ENCODE assay signal across 20 mouse cellular contexts in genomic region chr17:28047520-28047919, GRCm38 (mm10). TPM values are rescaled to one million over a fixed set of nuclear protein-coding genes. Genes with fewer than 3 reads are reported as not detected.
DNase-seq lines count a peak whose midpoint lies in the region; ATAC-seq and TF ChIP-seq lines count a peak whose summit lies in the region.
"Had no signal": no experiment of that assay in that cellular context is flagged by ENCODE, and none has a peak within 500 bp of the region (broad histone marks: within the 10 kb centered on the region; RNA-seq: fewer than 3 reads in every experiment).

No protein-coding gene starts in this region.

- no peak for TF ChIP-seq POLR2A in heart, adult 2 months (IDR thresholded peaks at IDR 0.05; ENCODE audit: insufficient read depth, low read depth, low read length)

- 0 out of 2 replicates have a peak overlapping the region, but pooled peaks have one; percentile 19 for H3K27ac ChIP-seq in heart, embryonic 10.5 days
- no peak overlapping the region for H3K27ac ChIP-seq in heart, adult 2 months
- 0 out of 2 replicates have a peak overlapping the region, but pooled peaks have one; percentile 26 for H3K27ac ChIP-seq in hindbrain, embryonic 13.5 days
- no peak overlapping the region for H3K27ac ChIP-seq in hindbrain, embryonic 16.5 days (ENCODE audit: low read depth, low read length)
- H3K27ac ChIP-seq in midbrain, embryonic 10.5 days (replicated peaks): peak overlapping the region; percentile 14; the same call in 1 of the 2 replicates
- no peak overlapping the region for H3K27ac ChIP-seq in midbrain, embryonic 14.5 days (replicated peaks; ENCODE audit: low read depth, low read length)
- H3K27ac ChIP-seq: embryonic facial prominence, embryonic 13.5 days; embryonic facial prominence, embryonic 15.5 days had no signal

- H3K79me2 ChIP-seq in heart, adult 2 months (replicated peaks; ENCODE audit: control insufficient read depth, insufficient read depth, low read length): no peaks in the 10 kb centered on the region

- TF ChIP-seq EP300 in heart, adult 2 months (IDR thresholded peaks at IDR 0.05; ENCODE audit: insufficient read depth, low read depth, low read length): no peak

- no peak overlapping the region for H3K9ac ChIP-seq in heart, adult 2 months (ENCODE audit: low read depth, low read length)
- no peak overlapping the region for H3K9ac ChIP-seq in hindbrain, embryonic 13.5 days
- H3K9ac ChIP-seq in hindbrain, embryonic 16.5 days (ENCODE audit: low read depth, low read length): no peak overlapping the region
- H3K9ac ChIP-seq in midbrain, embryonic 14.5 days (replicated peaks; ENCODE audit: low read length): no peak overlapping the region
- H3K9ac ChIP-seq: embryonic facial prominence, embryonic 13.5 days; embryonic facial prominence, embryonic 15.5 days had no signal

- H3K4me3 ChIP-seq in heart, embryonic 10.5 days: no peak overlapping the region
- H3K4me3 ChIP-seq in heart, adult 2 months: no peak overlapping the region
- H3K4me3 ChIP-seq in hindbrain, embryonic 13.5 days: no peak overlapping the region
- H3K4me3 ChIP-seq in hindbrain, embryonic 16.5 days (ENCODE audit: low read length): no peak overlapping the region
- H3K4me3 ChIP-seq in midbrain, embryonic 10.5 days: no peak overlapping the region
- H3K4me3 ChIP-seq in midbrain, embryonic 14.5 days (replicated peaks; ENCODE audit: low read depth, low read length): no peak overlapping the region
- H3K4me3 ChIP-seq: embryonic facial prominence, embryonic 13.5 days; embryonic facial prominence, embryonic 15.5 days; erythroblast, embryonic 14.5 days had no signal

- peaks cover 12% of the 10 kb centered on the region for H3K4me1 ChIP-seq in heart, embryonic 10.5 days
- peaks cover 2% of the 10 kb centered on the region; the same call in 1 of the 2 replicates for H3K4me1 ChIP-seq in heart, adult 2 months (ENCODE audit: control insufficient read depth, insufficient read depth, low read length)
- peaks cover 54% of the 10 kb centered on the region for H3K4me1 ChIP-seq in hindbrain, embryonic 13.5 days (replicated peaks)
- peaks cover 10% of the 10 kb centered on the region for H3K4me1 ChIP-seq in hindbrain, embryonic 16.5 days (ENCODE audit: control insufficient read depth, insufficient read depth, low read depth, low read length)
- H3K4me1 ChIP-seq in midbrain, embryonic 10.5 days: peaks cover 12% of the 10 kb centered on the region
- peaks cover 8% of the 10 kb centered on the region for H3K4me1 ChIP-seq in midbrain, embryonic 14.5 days (ENCODE audit: control insufficient read depth, insufficient read depth, low read length)

- no peak overlapping the region for H3K4me2 ChIP-seq in hindbrain, embryonic 13.5 days
- no peak overlapping the region for H3K4me2 ChIP-seq in hindbrain, embryonic 16.5 days (ENCODE audit: low read length)
- no peak overlapping the region for H3K4me2 ChIP-seq in midbrain, embryonic 14.5 days (ENCODE audit: low read length)
- H3K4me2 ChIP-seq: embryonic facial prominence, embryonic 13.5 days; embryonic facial prominence, embryonic 15.5 days had no signal

- no peaks in the 10 kb centered on the region for H3K27me3 ChIP-seq in heart, embryonic 10.5 days (ENCODE audit: insufficient read depth, poor library complexity, severe bottlenecking)
- no peaks in the 10 kb centered on the region for H3K27me3 ChIP-seq in heart, adult 2 months (ENCODE audit: control insufficient read depth, insufficient read depth, low read length)
- no peaks in the 10 kb centered on the region for H3K27me3 ChIP-seq in hindbrain, embryonic 13.5 days
- no peaks in the 10 kb centered on the region for H3K27me3 ChIP-seq in hindbrain, embryonic 16.5 days (replicated peaks; ENCODE audit: control insufficient read depth, insufficient read depth, low read length)
- H3K27me3 ChIP-seq in midbrain, embryonic 10.5 days (ENCODE audit: low read depth, poor library complexity, severe bottlenecking): no peaks in the 10 kb centered on the region
- no peaks in the 10 kb centered on the region for H3K27me3 ChIP-seq in midbrain, embryonic 14.5 days (ENCODE audit: control insufficient read depth, insufficient read depth, low read length)
- H3K27me3 ChIP-seq: embryonic facial prominence, embryonic 13.5 days; embryonic facial prominence, embryonic 15.5 days had no signal

- no peak for ATAC-seq in hindbrain, embryonic 13.5 days (ENCODE audit: low FRiP score)
- ATAC-seq in hindbrain, embryonic 16.5 days: no peak
- ATAC-seq in midbrain, embryonic 14.5 days (ENCODE audit: low FRiP score, low TSS enrichment): no peak
- ATAC-seq: forebrain, embryonic 16.5 days had no signal

- DNase-seq in heart, embryonic 10.5 days (ENCODE audit: low spot score): no peak
- no peak for DNase-seq in heart, adult 2 months
- DNase-seq in midbrain, embryonic 10.5 days (ENCODE audit: low spot score): no peak
- DNase-seq in midbrain, embryonic 14.5 days: no peak
- DNase-seq: adrenal gland, adult 2 months; adrenal gland, postnatal 10 days; adrenal gland, postnatal 25 days; cerebellum, adult 11 months; cerebellum, adult 18-20 months; cerebellum, adult 8-10 months; cerebellum, adult 9-11 months; cerebellum, postnatal 36 days; embryo, embryonic 11 days had no signal

- 79% methylated on average over 5 of the region's 5 CpGs for WGBS in heart, embryonic 10.5 days
- WGBS in heart, adult 2 months: 68% methylated on average over 5 of the region's 5 CpGs
- 78% methylated on average over 5 of the region's 5 CpGs for WGBS in hindbrain, embryonic 13.5 days
- 74% methylated on average over 5 of the region's 5 CpGs for WGBS in hindbrain, embryonic 16.5 days
- WGBS in midbrain, embryonic 10.5 days: 78% methylated on average over 5 of the region's 5 CpGs
- WGBS in midbrain, embryonic 14.5 days: 80% methylated on average over 5 of the region's 5 CpGs

- intact Hi-C loops in heart, adult 2 months (cut with DNase I): no loop called here

- peaks cover 42% of the 10 kb centered on the region for H3K36me3 ChIP-seq in heart, embryonic 10.5 days
- no peaks in the 10 kb centered on the region for H3K36me3 ChIP-seq in heart, adult 2 months (ENCODE audit: control insufficient read depth, insufficient read depth, low read length)
- peaks cover 49% of the 10 kb centered on the region for H3K36me3 ChIP-seq in hindbrain, embryonic 13.5 days
- H3K36me3 ChIP-seq in hindbrain, embryonic 16.5 days (ENCODE audit: control insufficient read depth, insufficient read depth, low read length): peaks cover 6% of the 10 kb centered on the region; the same call in 1 of the 2 replicates
- H3K36me3 ChIP-seq in midbrain, embryonic 10.5 days: peaks cover 50% of the 10 kb centered on the region
- peaks cover 58% of the 10 kb centered on the region for H3K36me3 ChIP-seq in midbrain, embryonic 14.5 days (ENCODE audit: control insufficient read depth, insufficient read depth, low read length)

- H3K9me3 ChIP-seq in heart, embryonic 10.5 days: no peaks in the 10 kb centered on the region
- no peaks in the 10 kb centered on the region for H3K9me3 ChIP-seq in hindbrain, embryonic 13.5 days
- H3K9me3 ChIP-seq in hindbrain, embryonic 16.5 days (ENCODE audit: control insufficient read depth, low read length): no peaks in the 10 kb centered on the region
- H3K9me3 ChIP-seq in midbrain, embryonic 10.5 days (replicated peaks): no peaks in the 10 kb centered on the region
- no peaks in the 10 kb centered on the region for H3K9me3 ChIP-seq in midbrain, embryonic 14.5 days (ENCODE audit: control insufficient read depth, low read length)
- H3K9me3 ChIP-seq: embryonic facial prominence, embryonic 13.5 days; embryonic facial prominence, embryonic 15.5 days had no signal

- no peak for TF ChIP-seq CTCF in heart, adult 2 months (IDR thresholded peaks at IDR 0.05)

RNA-seq across cellular contexts. Expression of gene Tcp11, which starts 32.9 kb away (rescaled TPM):
- polyA plus RNA-seq in heart, embryonic 10.5 days (2016; fragmentation: Nextera tagmentation; extraction: Ambion mirVana): 0.59 and 0.67 TPM in 2 replicates
- not detected for total RNA-seq in heart, adult 2 months (2021)
- 1.4 and 1.8 TPM in 2 replicates for polyA plus RNA-seq in heart, adult 2 months (2012; rRNA removed)
- polyA plus RNA-seq in hindbrain, embryonic 13.5 days (2015; fragmentation: Nextera tagmentation; extraction: Ambion mirVana): 1.4 and 1.7 TPM in 2 replicates
- 1.4 and 1.6 TPM in 2 replicates for polyA plus RNA-seq in hindbrain, embryonic 16.5 days (2015; fragmentation: Nextera tagmentation; extraction: Ambion mirVana)
- polyA plus RNA-seq in midbrain, embryonic 10.5 days (2016; fragmentation: Nextera tagmentation; extraction: Ambion mirVana): 0.86 and 1.2 TPM in 2 replicates
- 0.88 and 1.1 TPM in 2 replicates for polyA plus RNA-seq in midbrain, embryonic 14.5 days (2014; fragmentation: Nextera tagmentation; extraction: Ambion mirVana)
- total RNA-seq: adrenal gland, postnatal 25 days had no signal
- polyA plus RNA-seq: adrenal gland, adult 2 months; C2C12; erythroblast, embryonic 14.5 days had no signal

Comparison
In these comparisons a context has a peak if more than half of its experiments do, and no peak if none do; other contexts are left out.
1. H3K27ac ChIP-seq: peak in heart, embryonic 10.5 days (single experiment), hindbrain, embryonic 13.5 days (single experiment) and midbrain, embryonic 10.5 days (single experiment); none in heart, adult 2 months (single experiment), hindbrain, embryonic 16.5 days (single experiment) and midbrain, embryonic 14.5 days (single experiment).